Mouse (Mus musculus) ovary, adult 18-20 months (tissue): ENCODE measurements at regions not wholly inside any gene's neighbourhood (a gene's known extent, or its start where the extent isn't known, plus 50 kb on each side); places are given as distances from the start of the nearest gene placed in this dataset.

ENCODE experiments used
- DNase-seq: peaks from one replicate; pipeline ENCODE4 v3.0.0; 2022; ENCODE audit warnings: low spot score, mixed read lengths

GRCm38 (mm10) chr11:113178375-113178774 is 396.4 kb downstream of the Sox9 start:
- DNase-seq = no peak

- DNase-seq = no peak
Measured at GRCm38 (mm10) chr11:113180008-113180407, 398.0 kb downstream of the Sox9 start.

GRCm38 (mm10) chr11:113182083-113182861 is 400.2 kb downstream of the Sox9 start:
- no peak for DNase-seq

- no peak for DNase-seq
Measured at GRCm38 (mm10) chr11:113183556-113183955, 401.5 kb downstream of the Sox9 start.

- no peak for DNase-seq
Measured at GRCm38 (mm10) chr11:113184095-113184494, 402.1 kb downstream of the Sox9 start.

- DNase-seq = no peak
Measured at GRCm38 (mm10) chr11:113187407-113187806, 405.4 kb downstream of the Sox9 start.

- no peak for DNase-seq
Measured at GRCm38 (mm10) chr11:113188263-113188920, 406.4 kb downstream of the Sox9 start.

- no peak for DNase-seq
Measured at GRCm38 (mm10) chr11:113190006-113190405, 408.0 kb downstream of the Sox9 start.

- DNase-seq = no peak
Measured at GRCm38 (mm10) chr11:113190520-113190919, 408.5 kb downstream of the Sox9 start.

GRCm38 (mm10) chr11:113191006-113191405 is 409.0 kb downstream of the Sox9 start:
- DNase-seq = no peak

- DNase-seq = no peak
Measured at GRCm38 (mm10) chr11:113192086-113192856, 410.2 kb downstream of the Sox9 start.

GRCm38 (mm10) chr11:113194144-113194827 is 412.3 kb downstream of the Sox9 start:
- no peak for DNase-seq
